Mouse (Mus musculus) natural killer cell, adult 2 months (primary cell): ENCODE results near the gene Rhot1.
"Not testable (repeated sequence)": the region's sequence is repeated elsewhere in the genome, so short reads cannot be mapped to it uniquely, and the experiment has no call there.

Source experiments
- DNase-seq, 2 experiments: peaks; one replicate each; pipeline ENCODE4 v3.0.0; 2022; ENCODE audit warnings: low spot score in 2 of 2

Rhot1 gene

GRCm38 (mm10) chr11:80193827-80194226 lies 15.0 kb upstream of the Rhot1 start:
- no peak for DNase-seq

DNA sequence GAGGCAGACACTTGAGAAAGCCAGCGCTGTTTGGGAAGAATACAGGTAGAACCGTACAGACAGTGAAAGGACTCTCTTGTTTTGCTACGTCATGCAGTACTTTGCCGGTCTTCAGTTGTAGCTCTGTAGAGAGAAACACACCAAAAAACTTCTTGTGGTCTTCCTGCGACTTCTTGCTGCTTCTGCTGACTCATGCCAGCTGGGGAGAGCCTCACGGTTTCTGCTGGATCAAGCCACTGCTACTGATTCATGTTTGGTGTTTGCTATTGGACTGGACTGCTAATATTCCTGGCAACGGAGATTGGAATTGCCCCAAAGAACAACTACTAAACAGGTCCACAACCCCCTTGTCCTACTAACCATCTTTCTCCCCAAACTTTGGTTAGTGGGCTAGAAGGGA lies 12.5 kb upstream of the Rhot1 start:
- DNase-seq = no peak

DNA sequence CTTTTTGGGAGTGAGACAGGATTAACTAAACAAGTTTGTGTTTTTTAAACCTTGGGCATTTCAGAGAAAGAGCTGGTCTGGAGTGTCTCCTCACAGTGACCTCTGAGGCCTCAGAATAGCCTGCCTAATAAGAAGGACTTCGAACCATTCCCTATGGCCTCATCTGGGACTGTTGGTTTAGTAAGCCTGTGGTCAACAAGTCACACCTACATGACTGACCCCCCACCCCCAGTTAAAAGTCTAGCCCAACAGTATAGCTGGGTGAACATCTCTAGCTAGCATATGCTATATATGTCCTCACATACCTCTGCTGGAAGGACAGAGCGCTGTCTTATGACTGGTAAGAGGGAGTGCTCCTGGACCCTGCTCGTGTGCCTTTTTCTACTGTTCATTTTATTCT lies 9.5 kb upstream of the Rhot1 start:
- no peak for DNase-seq

GRCm38 (mm10) chr11:80199773-80200172 lies 9.0 kb upstream of the Rhot1 start:
- no peak for DNase-seq

- DNase-seq = peak in 1 of 2 experiments; percentile 30
Measured at GRCm38 (mm10) chr11:80200326-80200725, 8.5 kb upstream of the Rhot1 start.

- no peak for DNase-seq
Measured at GRCm38 (mm10) chr11:80202296-80202695, 6.5 kb upstream of the Rhot1 start.

- no peak for DNase-seq
Measured at GRCm38 (mm10) chr11:80204037-80204436, 4.8 kb upstream of the Rhot1 start.

GRCm38 (mm10) chr11:80204941-80205340 lies 3.9 kb upstream of the Rhot1 start:
- DNase-seq = no peak

DNA sequence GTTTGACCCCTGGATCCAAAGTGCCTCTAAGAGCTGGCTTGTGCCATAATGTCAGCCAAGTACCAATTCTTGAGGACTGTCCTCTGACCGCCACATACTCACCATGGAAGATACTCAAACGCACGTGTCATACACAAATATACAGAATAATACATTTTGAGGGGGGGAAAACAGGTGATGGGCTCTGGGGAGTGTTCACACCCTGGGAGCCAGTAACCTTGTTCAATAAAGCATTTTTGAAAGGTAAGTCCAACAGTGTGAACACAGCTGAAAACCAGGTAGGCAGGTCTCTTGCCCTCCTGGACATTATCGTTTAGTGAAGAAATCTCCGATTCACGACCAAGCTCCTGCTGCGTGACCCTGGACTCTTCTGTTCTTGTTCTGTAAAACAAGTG lies 357 bp upstream of the Rhot1 start:
- no peak for DNase-seq

DNA sequence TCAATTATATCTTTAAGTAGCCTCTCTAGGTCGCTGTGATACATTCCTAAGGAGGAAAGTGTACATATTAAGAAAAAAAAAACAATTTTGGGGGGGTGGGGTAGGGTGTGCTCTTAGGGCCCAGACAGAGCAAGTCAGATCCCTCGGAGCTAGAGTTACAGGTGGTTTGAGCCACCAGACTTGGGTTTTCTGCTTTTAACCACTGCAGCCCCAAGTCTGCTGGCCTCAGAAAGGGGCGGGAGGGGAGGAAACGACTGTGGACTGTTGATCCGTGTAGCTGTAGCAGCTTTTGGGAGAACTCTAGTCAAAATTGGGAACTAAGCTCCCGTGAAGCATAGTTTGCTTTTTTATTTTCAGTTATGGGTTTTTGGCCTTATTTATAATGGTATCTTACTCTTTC lies 1.5 kb downstream of the Rhot1 start:
- DNase-seq = no peak

GRCm38 (mm10) chr11:80212282-80212681 lies 3.5 kb downstream of the Rhot1 start:
- DNase-seq = no peak

DNA sequence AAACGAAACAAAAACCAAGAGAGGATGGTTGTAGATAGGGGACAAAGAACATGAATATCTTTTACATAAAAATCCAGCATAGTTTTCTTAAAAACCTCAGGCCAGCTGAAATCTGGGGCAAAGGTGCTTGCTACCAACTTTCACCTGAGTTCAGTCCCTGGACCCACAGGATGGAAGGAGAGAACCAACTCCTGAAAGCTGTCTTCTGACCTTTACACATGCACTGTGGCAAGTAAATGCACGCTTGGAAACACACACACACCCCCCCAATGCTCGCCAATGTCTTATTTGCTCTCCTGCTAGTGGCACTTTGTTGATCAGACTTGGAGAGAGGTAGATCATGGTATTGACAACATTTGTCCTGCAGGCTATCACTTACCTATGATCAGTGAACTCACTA lies 6.5 kb downstream of the Rhot1 start:
- no peak for DNase-seq

- DNase-seq = no peak
Measured at GRCm38 (mm10) chr11:80218657-80219293, 10.0 kb downstream of the Rhot1 start.

DNA sequence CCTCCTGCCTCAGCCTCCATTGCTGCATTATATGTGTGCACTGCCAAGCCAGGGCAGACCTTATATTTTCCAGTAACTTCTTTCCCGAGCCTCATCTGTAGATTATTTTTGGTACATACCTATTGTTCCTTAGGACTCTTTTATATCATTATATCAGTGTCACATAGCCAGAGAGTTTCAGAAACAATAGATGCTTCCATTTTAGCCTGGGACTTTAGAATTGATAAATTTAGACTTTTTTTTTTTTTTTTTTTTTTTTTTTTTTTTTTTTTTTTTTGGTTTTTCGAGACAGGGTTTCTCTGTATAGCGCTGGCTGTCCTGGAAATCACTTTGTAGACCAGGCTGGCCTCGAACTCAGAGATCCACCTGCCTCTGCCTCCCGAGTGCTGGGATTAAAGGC lies 21.2 kb downstream of the Rhot1 start:
- DNase-seq = not testable (repeated sequence)

DNA sequence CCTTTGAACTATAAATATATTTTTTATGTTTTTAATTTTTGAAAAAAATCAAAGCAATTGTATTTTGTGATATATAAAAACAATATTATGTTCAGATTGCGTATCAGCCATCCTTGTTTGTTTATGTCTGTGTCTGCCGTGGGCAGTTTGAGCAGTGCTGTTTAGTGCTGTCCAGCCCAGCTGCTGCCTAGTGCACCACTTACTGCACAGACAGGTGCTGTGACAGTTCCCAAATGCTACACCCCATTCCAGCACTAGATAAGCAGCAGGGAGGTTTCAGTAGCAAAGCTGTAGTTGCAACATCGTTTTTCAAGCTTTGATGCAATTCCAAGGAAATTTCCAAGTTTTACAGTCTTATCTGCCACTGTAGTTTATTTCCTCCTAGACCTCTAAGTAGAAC lies 28.5 kb downstream of the Rhot1 start:
- DNase-seq = no peak

DNA sequence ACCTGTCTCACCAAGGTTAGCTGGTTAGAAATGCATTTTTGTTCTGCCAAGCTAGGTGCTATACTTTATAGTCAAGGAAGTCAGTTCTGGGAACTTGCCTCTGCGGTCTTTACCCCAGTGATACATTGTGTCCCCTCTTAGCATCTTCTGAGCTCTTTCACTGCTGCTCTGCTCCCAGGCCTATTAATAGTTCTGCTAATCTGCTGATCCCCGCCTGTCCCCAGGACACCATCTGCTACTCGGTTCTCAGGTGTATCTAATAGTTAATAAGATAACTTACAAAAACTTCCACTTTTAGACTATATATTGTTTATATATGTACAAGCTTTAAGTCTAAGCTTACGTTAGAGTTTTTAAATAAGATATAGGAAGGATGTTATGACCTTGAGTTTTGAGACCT lies 29.5 kb downstream of the Rhot1 start:
- DNase-seq = no peak

DNA sequence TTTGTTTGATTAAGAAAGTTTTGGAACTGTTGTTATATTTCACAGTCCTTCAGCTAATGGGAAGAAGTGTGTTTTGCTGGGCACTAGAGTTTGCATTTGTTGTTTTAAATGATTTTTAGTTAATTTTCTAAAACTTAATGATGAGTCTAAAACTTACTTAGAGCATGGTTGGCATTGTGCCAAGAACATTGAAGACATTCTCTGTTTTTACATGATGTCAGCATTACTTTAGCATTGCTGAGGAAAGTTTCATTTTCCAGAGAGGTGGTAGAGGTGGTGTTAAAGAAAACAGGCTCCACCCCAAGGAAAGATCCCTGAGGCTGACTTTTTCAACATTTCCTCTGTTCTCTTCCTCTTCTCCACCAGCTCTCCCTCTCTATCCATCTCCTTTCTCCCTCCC lies 38.2 kb downstream of the Rhot1 start:
- DNase-seq = no peak

DNA sequence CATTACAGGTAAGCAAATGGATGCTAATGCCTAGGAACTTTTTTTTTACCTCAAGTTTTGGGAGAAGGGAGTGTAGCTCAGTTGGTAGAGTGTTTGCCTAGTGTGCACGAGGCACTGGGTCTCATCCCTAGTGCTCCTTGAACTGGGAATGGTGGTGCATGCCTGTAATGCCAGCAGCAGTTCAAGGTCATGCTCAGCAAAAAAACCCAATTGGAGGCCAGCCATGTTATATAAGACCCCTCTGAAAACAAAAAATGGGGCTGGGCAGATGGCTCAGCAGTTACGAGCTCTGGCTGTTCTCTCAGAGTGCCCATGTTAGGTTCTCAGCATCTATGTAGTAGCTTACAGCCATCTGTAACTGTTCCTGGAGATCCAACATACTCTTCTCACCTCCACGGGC lies 39.7 kb downstream of the Rhot1 start:
- DNase-seq = no peak

DNA sequence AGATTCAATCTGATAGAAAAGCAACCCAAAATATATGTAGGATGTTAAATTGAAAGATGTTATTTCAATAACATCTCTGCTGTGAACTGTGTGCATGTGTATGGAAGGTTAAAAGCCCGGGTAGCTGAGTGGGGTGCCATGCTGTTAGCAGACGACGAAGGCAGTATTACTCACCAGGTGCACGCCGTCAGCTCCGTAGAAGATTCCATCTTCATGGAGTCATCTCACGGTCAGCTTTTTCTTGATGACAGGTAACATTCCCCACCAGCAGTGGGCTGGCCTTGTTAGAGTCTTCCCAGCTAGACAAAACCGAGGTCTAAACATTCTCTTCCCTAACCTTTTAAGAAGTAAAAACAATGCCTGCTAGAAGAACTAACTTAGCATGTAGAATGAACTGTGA lies 55.3 kb downstream of the Rhot1 start:
- no peak for DNase-seq

GRCm38 (mm10) chr11:80271096-80271495 lies 62.3 kb downstream of the Rhot1 start:
- no peak for DNase-seq

GRCm38 (mm10) chr11:80275011-80275410 lies 66.2 kb downstream of the Rhot1 start:
- no peak for DNase-seq

DNA sequence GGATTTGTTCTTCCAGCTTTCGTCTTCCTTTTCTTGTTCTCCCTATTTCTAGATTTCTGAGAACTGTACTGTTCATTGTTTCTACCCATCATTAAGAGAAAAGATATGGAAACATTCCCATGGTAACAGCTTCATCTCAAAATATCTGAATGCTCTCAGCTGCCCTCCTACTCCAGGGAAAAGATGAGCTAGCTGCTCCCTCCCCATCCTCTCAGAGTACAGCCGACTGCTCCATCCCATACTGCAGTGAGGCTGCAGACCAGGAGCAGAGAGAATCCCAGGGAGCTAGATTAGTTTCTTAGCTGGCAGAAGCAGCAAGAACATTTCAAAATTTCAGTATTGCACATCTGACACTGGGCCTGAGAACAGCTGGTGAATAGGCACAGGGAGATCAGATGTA lies 69.2 kb downstream of the Rhot1 start:
- DNase-seq = no peak

GRCm38 (mm10) chr11:80283786-80284185 lies 75.0 kb downstream of the Rhot1 start:
- DNase-seq = no peak

DNA sequence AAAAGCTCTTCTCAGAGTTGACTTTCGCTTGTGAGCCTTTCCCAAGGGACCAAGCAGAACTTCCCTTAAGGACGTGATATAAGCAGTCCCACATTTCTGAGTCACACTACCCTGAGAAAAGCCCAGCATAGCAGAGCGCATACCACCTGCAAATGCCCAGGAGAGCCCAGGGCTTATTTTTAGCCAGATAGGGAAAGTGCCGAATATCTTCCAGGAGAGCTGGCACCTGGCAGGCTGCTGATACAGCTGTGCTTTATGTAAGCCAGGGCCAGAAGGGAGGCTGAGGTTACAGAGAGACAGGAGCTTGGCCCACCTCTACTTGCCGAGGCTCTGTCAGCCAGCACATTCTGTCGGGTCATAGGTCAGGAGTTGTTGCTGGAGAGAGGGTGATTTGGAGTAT lies 75.8 kb downstream of the Rhot1 start:
- DNase-seq = no peak
